Mouse (Mus musculus): Measurements from ENCODE around the gene Klhl21. TPM values are rescaled to one million over a fixed set of nuclear protein-coding genes. Genes with fewer than 3 reads are reported as not detected.
"Not testable (repeated sequence)": the region's sequence is repeated elsewhere in the genome, so short reads cannot be mapped to it uniquely, and the experiment has no call there.

Gene Klhl21
- polyA plus RNA-seq, 2 experiments: 2.3 to 4.4 TPM

GRCm38 (mm10) chr4:152029087-152029486 is 20.5 kb downstream of the Klhl21 start:
- Histone ChIP-seq H3K4me2 (ENCODE audit: low read depth) (no peak overlapping the region), H3K27me3 (ENCODE audit: control insufficient read depth, insufficient read depth, low read length) (no peaks in the 10 kb centered on the region), H3K4me1 (replicated peaks; ENCODE audit: control insufficient read depth in 2 of 2, insufficient read depth in 2 of 2, low read length in 1 of 2) (peaks cover 7 to 8% of the 10 kb centered on the region in 2 experiments), H3K9me3 (ENCODE audit: control insufficient read depth, low read length) (no peaks in the 10 kb centered on the region), H3K27ac (no peak overlapping the region), H3K36me3 (replicated peaks; ENCODE audit: control insufficient read depth, insufficient read depth, low read depth) (no peaks in the 10 kb centered on the region), H3K9ac (replicated peaks) (no peak overlapping the region), H3K4me3 (ENCODE audit: insufficient read depth in 1 of 2, low read depth in 2 of 2, low read length in 2 of 2) (no peak overlapping the region)
- DNase-seq (ENCODE audit: low read depth in 3 of 3, low spot score in 3 of 3) (no peak), ATAC-seq (ENCODE audit: insufficient read depth) (no peak)
- TF ChIP-seq CTCF (IDR thresholded peaks at IDR 0.05; ENCODE audit: low read depth): peak; percentile 67
- TF ChIP-seq EP300 (IDR thresholded peaks at IDR 0.05; ENCODE audit: low read depth): no peak
- WGBS (ENCODE audit: insufficient replicate concordance): 29% methylated on average over 5 of the region's 5 CpGs

GRCm38 (mm10) chr4:152029997-152030396 is 21.4 kb downstream of the Klhl21 start:
- Histone ChIP-seq H3K9me3 (ENCODE audit: control insufficient read depth, low read length) (no peaks in the 10 kb centered on the region), H3K27me3 (ENCODE audit: control insufficient read depth, insufficient read depth, low read length) (no peaks in the 10 kb centered on the region), H3K4me3 (ENCODE audit: insufficient read depth in 1 of 2, low read depth in 2 of 2, low read length in 2 of 2) (no peak overlapping the region), H3K4me2 (ENCODE audit: low read depth) (no peak overlapping the region), H3K36me3 (replicated peaks; ENCODE audit: control insufficient read depth, insufficient read depth, low read depth) (no peaks in the 10 kb centered on the region), H3K4me1 (replicated peaks; ENCODE audit: control insufficient read depth in 2 of 2, insufficient read depth in 2 of 2, low read length in 1 of 2) (peaks cover 6 to 8% of the 10 kb centered on the region in 2 experiments), H3K9ac (replicated peaks) (no peak overlapping the region), H3K27ac (no peak overlapping the region)
- ATAC-seq (ENCODE audit: insufficient read depth) (no peak), DNase-seq (ENCODE audit: low read depth in 3 of 3, low spot score in 3 of 3) (no peak)
- WGBS (ENCODE audit: insufficient replicate concordance): 78% methylated on average over 4 of the region's 4 CpGs
- TF ChIP-seq EP300 (IDR thresholded peaks at IDR 0.05; ENCODE audit: low read depth): no peak
- peak; percentile 23; the same call in 1 of the 2 replicates for TF ChIP-seq CTCF (IDR thresholded peaks at IDR 0.05; ENCODE audit: low read depth)

DNA sequence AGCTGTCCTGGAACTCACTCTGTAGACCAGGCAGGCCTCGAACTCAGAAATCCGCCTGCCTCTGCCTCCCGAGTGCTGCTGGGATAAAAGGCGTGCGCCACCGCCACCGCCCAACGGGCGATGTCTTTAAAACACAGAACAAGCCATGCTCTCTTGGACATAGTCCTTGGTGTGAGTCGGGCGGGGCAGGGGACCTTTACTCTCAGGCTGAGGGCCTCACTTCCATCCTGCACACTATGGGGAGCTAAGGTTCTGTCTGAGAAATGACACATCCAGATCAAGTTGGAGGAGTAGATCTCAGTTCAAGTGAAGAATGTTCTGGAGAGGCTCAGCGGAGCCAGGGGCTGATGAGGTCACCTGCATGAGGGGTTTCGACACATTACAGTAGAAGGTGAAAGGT is 24.3 kb downstream of the Klhl21 start:
- Histone ChIP-seq H3K9ac (replicated peaks) (no peak overlapping the region), H3K36me3 (replicated peaks; ENCODE audit: control insufficient read depth, insufficient read depth, low read depth) (no peaks in the 10 kb centered on the region), H3K4me3 (ENCODE audit: insufficient read depth in 1 of 2, low read depth in 2 of 2, low read length in 2 of 2) (no peak overlapping the region), H3K4me2 (ENCODE audit: low read depth) (no peak overlapping the region), H3K27ac (no peak overlapping the region), H3K27me3 (ENCODE audit: control insufficient read depth, insufficient read depth, low read length) (no peaks in the 10 kb centered on the region), H3K4me1 (replicated peaks; ENCODE audit: control insufficient read depth in 2 of 2, insufficient read depth in 2 of 2, low read length in 1 of 2) (peaks cover 0 to 4% of the 10 kb centered on the region in 2 experiments; a peak in 2 of 4 replicates), H3K9me3 (ENCODE audit: control insufficient read depth, low read length) (no peaks in the 10 kb centered on the region)
- TF ChIP-seq CTCF (IDR thresholded peaks at IDR 0.05; ENCODE audit: low read depth) (no peak), EP300 (IDR thresholded peaks at IDR 0.05; ENCODE audit: low read depth) (no peak)
- DNase-seq (ENCODE audit: low read depth in 3 of 3, low spot score in 3 of 3) (no peak), ATAC-seq (ENCODE audit: insufficient read depth) (no peak)
- WGBS (ENCODE audit: insufficient replicate concordance): 77% methylated on average over 13 of the region's 13 CpGs

- not testable (repeated sequence) for ATAC-seq (ENCODE audit: insufficient read depth); H3K27ac ChIP-seq; H3K9ac ChIP-seq (replicated peaks); H3K9me3 ChIP-seq (ENCODE audit: control insufficient read depth, low read length); H3K4me3 ChIP-seq (ENCODE audit: insufficient read depth in 1 of 2, low read depth in 2 of 2, low read length in 2 of 2); H3K36me3 ChIP-seq (replicated peaks; ENCODE audit: control insufficient read depth, insufficient read depth, low read depth); H3K27me3 ChIP-seq (ENCODE audit: control insufficient read depth, insufficient read depth, low read length); DNase-seq (ENCODE audit: low read depth in 3 of 3, low spot score in 3 of 3); H3K4me1 ChIP-seq (replicated peaks; ENCODE audit: control insufficient read depth in 2 of 2, insufficient read depth in 2 of 2, low read length in 1 of 2); H3K4me2 ChIP-seq (ENCODE audit: low read depth)
- WGBS (ENCODE audit: insufficient replicate concordance): 78% methylated on average over 6 of the region's 6 CpGs
- TF ChIP-seq CTCF (IDR thresholded peaks at IDR 0.05; ENCODE audit: low read depth): peak; percentile 58
These were observed 27.9 kb downstream of the Klhl21 start for GRCm38 (mm10) chr4:152036464-152036863.

DNA sequence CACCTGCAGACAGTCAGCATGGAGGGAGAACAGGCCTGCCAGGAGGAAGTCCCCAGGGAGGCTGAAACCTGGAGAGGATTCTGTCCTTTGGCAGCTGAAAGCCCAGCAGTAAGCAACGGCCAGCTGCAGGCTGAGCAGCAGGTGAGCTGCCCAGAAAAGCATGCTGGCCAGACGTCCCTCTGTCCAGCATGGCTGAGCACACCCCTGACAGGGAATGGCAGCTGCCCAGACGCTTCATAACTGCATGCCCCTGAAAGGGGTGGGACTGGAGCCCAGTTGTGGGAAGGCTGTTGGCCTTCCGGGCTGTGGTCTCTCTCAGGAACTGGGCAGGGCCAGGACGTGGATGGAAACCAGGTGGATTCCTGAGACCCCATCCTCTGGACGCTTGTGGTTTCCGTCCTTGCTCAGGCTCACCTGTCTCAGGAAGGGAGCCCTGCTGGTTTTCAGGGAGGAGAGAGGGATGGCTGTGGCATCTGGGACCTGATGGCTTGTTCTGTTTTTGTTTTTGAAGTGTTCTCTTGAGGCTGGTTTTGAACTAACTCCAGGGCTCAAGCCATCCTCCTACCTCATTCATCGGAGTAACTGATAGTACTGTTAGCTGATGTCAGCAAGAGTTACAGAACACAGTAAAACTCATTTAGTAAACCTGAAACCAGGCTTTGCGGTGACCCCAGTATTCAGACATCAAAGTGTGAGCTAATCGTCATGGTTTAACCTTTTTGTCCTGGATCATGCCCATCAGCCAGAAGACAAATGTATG is 29.8 kb downstream of the Klhl21 start, which contains the start of gene Tas1r1:
Tas1r1 (minus strand) TSS at position 344 of the 760 bp plus-strand sequence.
- 35% methylated on average over 10 of the region's 10 CpGs for WGBS (ENCODE audit: insufficient replicate concordance)
- ATAC-seq (ENCODE audit: insufficient read depth): no peak
- Histone ChIP-seq H3K27ac (no peak within 1 kb of the TSS), H3K4me1 (replicated peaks; ENCODE audit: control insufficient read depth in 2 of 2, insufficient read depth in 2 of 2, low read length in 1 of 2) (peaks cover 2 to 6% of the 10 kb centered on the region in 2 experiments; a peak in 3 of 4 replicates), H3K36me3 (replicated peaks; ENCODE audit: control insufficient read depth, insufficient read depth, low read depth) (peaks cover 24% of the 10 kb centered on the region), H3K9ac (replicated peaks) (peak within 1 kb of the TSS; percentile 67), H3K4me2 (ENCODE audit: low read depth) (peak within 1 kb of the TSS; percentile 75), H3K27me3 (ENCODE audit: control insufficient read depth, insufficient read depth, low read length) (no peaks in the 10 kb centered on the region), H3K9me3 (ENCODE audit: control insufficient read depth, low read length) (no peaks in the 10 kb centered on the region), H3K4me3 (ENCODE audit: insufficient read depth in 1 of 2, low read depth in 2 of 2, low read length in 2 of 2) (peak within 1 kb of the TSS; percentile 83 to 93)
- DNase-seq (ENCODE audit: low read depth in 3 of 3, low spot score in 3 of 3): no peak
- TF ChIP-seq CTCF (IDR thresholded peaks at IDR 0.05; ENCODE audit: low read depth) (no peak), EP300 (IDR thresholded peaks at IDR 0.05; ENCODE audit: low read depth) (no peak)

Data from liver, embryonic 14.5 days (tissue).